Mouse (Mus musculus): ENCODE measurements at regions not wholly inside any gene's neighbourhood (a gene's known extent, or its start where the extent isn't known, plus 50 kb on each side); places are given as distances from the start of the nearest gene placed in this dataset.

- no peak for TF ChIP-seq GATA4 (IDR thresholded peaks at IDR 0.05; ENCODE audit: insufficient replicate concordance, low read length)
Measured at GRCm38 (mm10) chr9:23069161-23069560, 153.7 kb upstream of the Bmper start.

GRCm38 (mm10) chr9:23071006-23071405, 151.9 kb upstream of the Bmper start:
- TF ChIP-seq GATA4 (IDR thresholded peaks at IDR 0.05; ENCODE audit: insufficient replicate concordance, low read length): no peak

GRCm38 (mm10) chr9:23072741-23073140, 150.1 kb upstream of the Bmper start:
- TF ChIP-seq GATA4 (IDR thresholded peaks at IDR 0.05; ENCODE audit: insufficient replicate concordance, low read length): no peak

DNA sequence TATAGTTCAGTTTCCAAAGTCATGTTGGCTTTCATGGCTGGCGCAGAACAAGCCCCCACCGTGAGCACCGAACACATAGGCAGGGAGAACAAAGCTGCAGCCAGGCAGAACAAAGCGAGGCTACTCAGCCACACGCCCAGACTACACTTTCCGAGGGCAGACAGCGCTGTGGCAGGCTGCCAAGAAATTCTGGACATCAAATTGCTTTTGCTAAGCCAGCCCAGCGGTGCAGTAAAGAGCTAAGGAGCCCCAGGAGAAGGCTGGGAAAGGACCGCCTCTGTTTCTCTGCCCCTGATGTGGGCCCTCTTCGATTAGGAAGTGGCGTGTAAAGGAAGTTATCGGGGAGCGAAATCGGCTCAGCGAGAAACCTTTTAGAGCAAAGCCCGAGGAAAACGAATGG, 139.3 kb upstream of the Bmper start:
- no peak for TF ChIP-seq GATA4 (IDR thresholded peaks at IDR 0.05; ENCODE audit: insufficient replicate concordance, low read length)

GRCm38 (mm10) chr9:23089339-23089738, 133.5 kb upstream of the Bmper start:
- no peak for TF ChIP-seq GATA4 (IDR thresholded peaks at IDR 0.05; ENCODE audit: insufficient replicate concordance, low read length)

DNA sequence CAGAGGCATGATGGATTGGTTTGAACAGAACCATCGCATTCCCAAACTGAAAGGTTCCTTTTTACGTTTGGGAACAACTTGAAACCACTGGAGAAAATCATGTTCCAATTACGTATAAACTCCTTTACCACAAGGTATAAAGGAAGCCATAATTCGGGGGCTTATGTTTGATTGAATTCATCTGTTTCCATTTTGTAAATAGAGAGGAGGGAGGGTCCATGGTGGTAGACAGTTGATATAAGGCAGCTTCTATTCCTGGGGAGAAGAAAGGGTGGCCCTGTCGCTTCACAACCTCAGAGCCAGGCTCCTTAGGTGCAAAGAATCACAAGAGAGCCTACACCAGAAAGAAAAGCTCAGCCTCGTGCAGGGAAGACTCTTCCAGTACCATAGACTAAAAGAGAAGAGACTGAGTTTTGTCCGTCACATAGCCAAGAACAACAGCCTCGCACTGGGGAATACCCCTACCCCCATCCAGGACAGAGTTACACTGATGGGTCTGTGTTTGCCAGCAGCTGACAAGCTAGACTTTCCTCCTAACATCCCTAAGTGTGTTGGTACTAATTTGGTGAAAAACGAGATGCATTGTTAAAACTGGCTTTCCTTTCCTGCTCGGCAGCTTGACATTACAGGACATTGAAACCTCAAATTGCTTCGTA, 125.6 kb upstream of the Bmper start:
- no peak for TF ChIP-seq GATA4 (IDR thresholded peaks at IDR 0.05; ENCODE audit: insufficient replicate concordance, low read length)

DNA sequence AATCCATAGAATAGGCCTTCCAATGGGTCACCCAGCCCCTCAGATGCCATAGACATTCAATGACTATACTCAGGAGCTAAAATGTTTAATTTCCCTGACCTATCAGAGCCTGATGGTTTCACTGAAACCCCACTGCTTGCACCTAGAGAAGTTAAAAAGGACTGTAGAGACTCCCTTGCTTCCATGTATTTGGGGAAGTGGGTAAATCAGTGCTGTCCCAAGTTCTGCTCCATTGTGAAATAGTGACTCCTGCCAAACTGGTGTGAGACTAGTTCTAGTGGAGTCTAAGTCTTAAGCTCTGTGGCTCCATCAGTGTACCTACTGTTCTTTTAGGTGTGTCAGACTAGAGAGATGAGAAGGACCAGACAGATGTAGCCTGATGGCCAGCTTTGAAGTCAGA, 121.3 kb upstream of the Bmper start:
- TF ChIP-seq GATA4 (IDR thresholded peaks at IDR 0.05; ENCODE audit: insufficient replicate concordance, low read length): no peak

- TF ChIP-seq GATA4 (IDR thresholded peaks at IDR 0.05; ENCODE audit: insufficient replicate concordance, low read length): no peak
Measured at GRCm38 (mm10) chr9:23101990-23102796, 120.7 kb upstream of the Bmper start.

DNA sequence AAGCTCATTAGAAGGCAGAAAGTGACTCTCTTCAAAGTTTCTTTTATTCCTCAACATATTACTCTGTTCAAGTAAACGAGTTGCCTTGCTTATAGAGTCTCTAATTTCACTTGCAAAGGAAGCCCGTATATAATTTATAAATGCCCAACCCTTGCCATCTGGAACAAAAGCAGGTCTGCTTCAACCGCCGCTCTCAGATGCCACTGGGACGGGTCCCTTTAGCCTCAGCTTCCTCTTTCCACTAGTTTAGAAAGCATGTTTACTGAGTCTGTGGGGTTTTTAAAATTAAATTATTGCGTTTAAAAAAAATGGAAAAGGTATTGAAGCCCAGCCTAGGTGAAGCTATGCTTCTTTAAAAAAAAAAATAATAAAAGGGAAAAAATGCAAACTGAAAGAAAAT, 111.4 kb upstream of the Bmper start:
- no peak for TF ChIP-seq GATA4 (IDR thresholded peaks at IDR 0.05; ENCODE audit: insufficient replicate concordance, low read length)

DNA sequence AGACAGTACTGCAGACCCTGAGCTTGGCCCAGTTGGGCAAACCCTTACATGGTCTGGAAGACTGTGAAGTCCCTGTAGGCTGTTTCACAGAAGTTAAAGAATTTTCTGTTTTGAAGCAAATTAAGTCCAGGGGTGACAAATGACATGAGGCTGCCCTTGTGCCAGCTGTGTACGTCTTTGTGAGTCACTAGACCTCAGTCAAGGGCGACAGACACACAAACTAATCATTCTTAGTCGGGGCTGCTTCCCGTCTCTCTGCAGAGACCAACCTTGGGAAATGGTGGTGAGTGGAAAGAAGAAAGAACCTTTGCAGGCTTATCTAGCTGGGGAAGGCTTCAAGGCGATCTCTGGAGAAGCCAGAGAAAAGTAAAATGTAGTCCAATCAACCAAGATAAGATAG, 107.8 kb upstream of the Bmper start:
- TF ChIP-seq GATA4 (IDR thresholded peaks at IDR 0.05; ENCODE audit: insufficient replicate concordance, low read length): no peak

DNA sequence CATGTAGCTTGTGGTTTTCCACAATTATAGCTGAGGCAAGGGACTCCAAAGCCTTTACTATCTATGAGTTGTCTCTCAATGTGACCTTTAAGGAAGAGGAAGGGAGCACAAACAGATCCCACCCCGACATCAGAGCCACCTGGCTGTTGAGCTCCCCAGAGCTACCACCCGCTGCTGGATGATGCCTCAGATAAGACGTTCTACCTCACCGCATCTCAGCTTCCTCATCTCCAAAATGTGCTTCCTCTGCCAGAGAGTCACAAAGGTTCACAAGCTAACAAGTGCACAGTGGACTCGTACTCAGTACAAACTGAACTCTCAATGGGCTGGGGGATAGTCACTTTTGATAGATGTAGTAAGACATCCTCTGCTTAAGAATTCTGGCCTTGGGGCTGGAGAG, 107.3 kb upstream of the Bmper start:
- TF ChIP-seq GATA4 (IDR thresholded peaks at IDR 0.05; ENCODE audit: insufficient replicate concordance, low read length): no peak

- no peak for TF ChIP-seq GATA4 (IDR thresholded peaks at IDR 0.05; ENCODE audit: insufficient replicate concordance, low read length)
Measured at GRCm38 (mm10) chr9:23116311-23116710, 106.6 kb upstream of the Bmper start.

DNA sequence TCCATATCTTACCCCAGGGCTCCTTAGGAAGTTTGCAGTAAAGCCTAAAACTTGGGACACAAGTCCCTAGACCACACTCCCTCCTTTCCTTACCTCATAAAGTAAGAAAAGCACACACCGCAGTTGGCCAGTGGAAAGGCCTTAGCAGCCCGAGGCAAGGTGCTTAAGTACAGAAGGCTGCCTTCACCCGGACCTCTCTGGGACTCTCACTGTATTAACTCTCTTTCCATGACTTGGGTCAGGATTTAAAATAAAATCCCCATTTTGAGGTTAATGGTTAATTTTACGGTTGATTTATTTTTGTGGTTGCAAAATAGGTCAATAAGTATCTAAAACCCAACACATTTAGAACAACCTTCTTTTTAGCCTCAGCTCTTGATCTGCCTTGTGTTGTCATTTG, 103.1 kb upstream of the Bmper start:
- no peak for TF ChIP-seq GATA4 (IDR thresholded peaks at IDR 0.05; ENCODE audit: insufficient replicate concordance, low read length)

DNA sequence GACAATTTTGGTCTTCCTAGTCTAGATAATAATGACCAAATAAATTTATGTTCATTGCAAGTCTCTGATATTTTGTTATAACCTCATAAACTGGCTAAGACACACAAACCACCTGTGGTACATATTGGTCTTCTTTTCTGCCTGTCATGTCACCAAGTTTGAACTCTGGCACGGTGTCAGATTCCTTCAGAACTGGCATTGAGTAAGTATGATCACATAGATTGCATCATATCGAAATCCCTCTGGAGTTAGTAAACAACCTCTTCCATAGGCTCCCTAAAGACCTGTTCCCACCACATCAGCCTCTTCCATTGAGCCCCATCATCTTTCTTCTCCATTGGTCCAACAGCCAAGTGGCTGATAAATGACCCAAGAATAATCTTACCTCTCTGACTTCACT, 102.1 kb upstream of the Bmper start:
- no peak for TF ChIP-seq GATA4 (IDR thresholded peaks at IDR 0.05; ENCODE audit: insufficient replicate concordance, low read length)

DNA sequence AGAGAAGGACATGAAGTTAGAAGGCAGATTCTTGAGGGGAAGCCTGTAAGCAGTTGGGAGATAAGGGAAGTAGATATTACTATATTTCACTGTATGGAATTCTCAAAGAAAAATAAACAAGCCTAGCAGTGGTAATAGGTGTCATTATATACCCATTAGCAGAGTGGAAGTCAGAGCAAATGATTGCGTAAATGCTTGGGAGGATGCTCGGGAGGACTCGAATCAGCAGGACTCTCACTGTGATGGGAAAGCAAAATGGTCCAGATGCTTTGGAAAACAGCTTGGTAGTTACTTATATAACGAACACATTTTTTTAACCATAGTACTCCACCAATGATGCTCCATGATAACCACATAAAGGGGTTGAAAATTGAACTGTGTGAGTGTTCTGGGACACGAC, 100.4 kb upstream of the Bmper start:
- no peak for TF ChIP-seq GATA4 (IDR thresholded peaks at IDR 0.05; ENCODE audit: insufficient replicate concordance, low read length)

DNA sequence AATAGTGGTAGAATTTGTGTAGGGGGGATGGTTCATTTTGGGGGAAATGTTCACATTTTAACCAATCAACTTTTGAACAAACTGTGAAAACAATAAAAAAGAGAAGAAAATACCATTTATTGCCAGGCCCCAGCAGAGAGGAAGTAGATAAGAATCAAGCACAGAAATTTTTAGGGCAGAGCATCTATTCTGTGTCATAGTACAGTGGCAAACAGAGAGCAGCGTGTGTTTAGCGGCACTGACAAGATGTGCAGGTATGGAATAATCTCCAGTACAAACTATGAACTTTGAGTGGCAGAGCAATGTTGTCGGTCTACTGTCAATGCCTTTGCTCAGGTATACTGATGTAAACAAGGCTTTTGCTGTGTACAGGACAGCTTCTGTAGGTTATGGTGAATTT, 99.4 kb upstream of the Bmper start:
- no peak for TF ChIP-seq GATA4 (IDR thresholded peaks at IDR 0.05; ENCODE audit: insufficient replicate concordance, low read length)

All from liver, adult (tissue).